Mouse (Mus musculus) small intestine, adult 2 months (tissue): ENCODE data around the gene Pkp1.

Experiments used
- CTCF ChIP-seq: fragments of 200-500 bp; IDR thresholded peaks from 2 replicates; pipeline ENCODE4 v1.5.1; 2012; ENCODE audit warnings: low read depth, mild to moderate bottlenecking, control low read depth, inconsistent platforms, low read length, moderate library complexity, mixed read lengths; ENCODE audit not compliant: insufficient replicate concordance, insufficient read length; ENCODE audit errors: extremely low read depth
- POLR2A ChIP-seq: fragments of 200-500 bp; IDR thresholded peaks from 2 replicates; pipeline ENCODE4 v1.6.1; 2012; ENCODE audit warnings: low read depth, mild to moderate bottlenecking, control low read depth, inconsistent platforms, low read length, moderate library complexity

GRCm38 (mm10) chr1:135892764-135893163 is 26.2 kb downstream of the Pkp1 start:
- no peak for TF ChIP-seq CTCF
- TF ChIP-seq POLR2A, result no peak
